Mouse (Mus musculus): Measurements from ENCODE around the gene Carhsp1. TPM values are rescaled to one million over a fixed set of nuclear protein-coding genes. Genes with fewer than 3 reads are reported as not detected.

Gene Carhsp1
- 87.4 and 144 TPM in 2 replicates for polyA plus RNA-seq (2012; ENCODE audit: low replicate concordance)

GRCm38 (mm10) chr16:8671551-8672349 is at the start of gene Carhsp1:
Carhsp1 (minus strand) TSS chr16:8672155.

DNA sequence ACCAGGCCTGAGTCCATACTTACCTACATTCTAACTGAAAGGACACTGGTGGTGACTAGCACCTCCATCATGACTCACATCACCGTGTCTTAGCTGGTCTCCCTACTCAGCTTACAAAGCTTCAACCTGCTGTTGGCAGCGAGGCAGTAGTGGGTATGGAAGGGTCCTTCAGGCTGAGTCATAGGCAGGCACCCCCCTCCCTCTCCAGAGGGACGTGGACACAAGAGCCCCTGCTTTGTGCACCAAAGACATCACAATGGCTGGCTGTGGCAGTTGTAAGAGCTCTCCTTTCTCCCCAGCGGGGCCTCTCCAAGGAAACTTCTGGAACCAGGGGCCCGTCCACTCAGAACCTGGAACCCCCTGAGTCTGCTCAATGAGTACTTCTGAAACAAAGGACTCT is 8.5 kb upstream of the Carhsp1 start, which contains the start of gene Gm5767:
Gene Gm5767 (plus strand): TSS at position 301 of the 400 bp plus-strand sequence.

GRCm38 (mm10) chr16:8637217-8638051 is 34.5 kb downstream of the Carhsp1 start, which contains the start of the genes Pmm2 and Tmem186:
Pmm2 (plus strand) TSS chr16:8637674.
Tmem186 (minus strand) TSS chr16:8637712.

Other genes with a start within 250 kb of the Carhsp1 start
- 0.25 TPM in 1 of 2 replicates, not detected in the other for gene Tmem114, start 247.0 kb downstream of the Carhsp1 start, polyA plus RNA-seq (2012; ENCODE audit: low replicate concordance)
- 14.6 and 17.2 TPM in 2 replicates for gene Mettl22, start 201.4 kb downstream of the Carhsp1 start, polyA plus RNA-seq (2012; ENCODE audit: low replicate concordance)
- gene Abat, start 158.7 kb downstream of the Carhsp1 start, polyA plus RNA-seq (2012; ENCODE audit: low replicate concordance), result 0.29 and 3.3 TPM in 2 replicates
- 12.4 and 40.8 TPM in 2 replicates for gene Pmm2, start 34.5 kb downstream of the Carhsp1 start, polyA plus RNA-seq (2012; ENCODE audit: low replicate concordance)
- gene Tmem186, start 34.4 kb downstream of the Carhsp1 start, polyA plus RNA-seq (2012; ENCODE audit: low replicate concordance), result 6.2 and 11.0 TPM in 2 replicates
- gene Gm5767, start 8.6 kb upstream of the Carhsp1 start, polyA plus RNA-seq (2012; ENCODE audit: low replicate concordance), result not detected in 2 replicates
- gene Usp7, start 120.2 kb upstream of the Carhsp1 start, polyA plus RNA-seq (2012; ENCODE audit: low replicate concordance), result 34.5 and 39.0 TPM in 2 replicates
- gene 1810013L24Rik, start 157.9 kb upstream of the Carhsp1 start, polyA plus RNA-seq (2012; ENCODE audit: low replicate concordance), result 10.4 and 18.2 TPM in 2 replicates